Mouse (Mus musculus) forebrain, embryonic 10.5 days (tissue): ENCODE data around the gene Vps13c. TPM values are rescaled to one million over a fixed set of nuclear protein-coding genes. Genes with fewer than 3 reads are reported as not detected.

ENCODE experiments used
- DNase-seq: peaks from one replicate; pipeline ENCODE4 v3.0.0-alpha.2; 2017; ENCODE audit warnings: low spot score; ENCODE audit errors: extremely low spot score
- H3K27ac ChIP-seq: fragments of 300-500 bp; sonication (generic); 2 replicates; pipeline ENCODE4 v1.5.1; 2016; ENCODE audit warnings: mild to moderate bottlenecking
- H3K27me3 ChIP-seq: fragments of 300-500 bp; sonication (generic); 2 replicates; pipeline ENCODE4 v1.6.1; 2016; ENCODE audit warnings: mild to moderate bottlenecking; ENCODE audit not compliant: poor library complexity, severe bottlenecking
- H3K36me3 ChIP-seq: fragments of 300-500 bp; sonication (generic); replicated peaks from 2 replicates; pipeline ENCODE4 v1.6.1; 2016; ENCODE audit warnings: mild to moderate bottlenecking, moderate library complexity
- H3K4me1 ChIP-seq: fragments of 300-500 bp; sonication (generic); 2 replicates; pipeline ENCODE4 v1.6.1; 2016
- H3K4me3 ChIP-seq: fragments of 300-500 bp; sonication (generic); 2 replicates; pipeline ENCODE4 v1.5.1; 2016; ENCODE audit warnings: mild to moderate bottlenecking, moderate library complexity
- H3K9me3 ChIP-seq: fragments of 300-500 bp; sonication (generic); 2 replicates; pipeline ENCODE4 v1.6.1; 2016; ENCODE audit warnings: mild to moderate bottlenecking, moderate library complexity
- WGBS: fragments of 180-500 bp; shearing (Covaris S2); methylation state at CpG from one replicate; pipeline ENCODE4 v1.1.7; 2016; 5-methylcytosine and 5-hydroxymethylcytosine counted together
- polyA plus RNA-seq: library from polyadenylated mRNA; unstranded; fragments of >200 nt; fragmentation: Nextera tagmentation; extraction: Ambion mirVana; gene quantifications from 2 replicates; pipeline ENCODE4 v1.2.1, GENCODE M21; 2016

Gene Vps13c
- polyA plus RNA-seq, result 3.2 and 4.1 TPM in 2 replicates

- no peaks in the 10 kb centered on the region for H3K36me3 ChIP-seq
- H3K9me3 ChIP-seq, result no peaks in the 10 kb centered on the region
- H3K4me3 ChIP-seq, result peak within 1 kb of the TSS; percentile 80
- H3K27ac ChIP-seq, result peak within 1 kb of the TSS; percentile 91
- DNase-seq, result peak; percentile 86
- H3K27me3 ChIP-seq, result no peaks in the 10 kb centered on the region
- 0% methylated on average over 39 of the region's 53 CpGs for WGBS
- peaks cover 11% of the 10 kb centered on the region for H3K4me1 ChIP-seq
Measured at GRCm38 (mm10) chr9:67839981-67840859, at the start of gene Vps13c. Gene Vps13c, plus strand, starts transcription at chr9:67840396.

DNA sequence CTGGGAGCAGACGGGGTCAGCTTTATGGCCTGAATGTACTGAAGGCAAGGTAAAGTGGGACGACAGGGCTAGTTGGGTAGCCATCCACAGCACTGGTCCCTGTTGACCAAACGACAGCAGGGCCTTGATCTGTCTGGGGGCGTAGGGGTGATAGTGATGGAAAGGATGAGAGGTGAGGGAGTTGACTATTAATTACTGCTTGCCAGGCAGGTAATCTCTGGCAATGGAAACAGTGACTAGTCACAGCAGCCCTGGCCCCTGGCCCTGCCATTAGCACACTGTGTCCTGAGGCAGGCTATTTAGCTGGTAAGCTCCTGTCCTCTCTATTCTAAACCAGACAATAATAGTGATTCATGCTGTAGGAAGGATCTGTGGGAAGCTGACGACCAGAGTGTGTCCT lies 47.8 kb upstream of the Vps13c start:
- H3K4me3 ChIP-seq, result no peak overlapping the region
- peaks cover 14% of the 10 kb centered on the region for H3K4me1 ChIP-seq
- H3K27ac ChIP-seq, result no peak overlapping the region
- no peaks in the 10 kb centered on the region for H3K36me3 ChIP-seq
- 74% methylated on average over 5 of the region's 5 CpGs for WGBS
- H3K9me3 ChIP-seq, result no peaks in the 10 kb centered on the region
- DNase-seq, result no peak
- no peaks in the 10 kb centered on the region for H3K27me3 ChIP-seq

DNA sequence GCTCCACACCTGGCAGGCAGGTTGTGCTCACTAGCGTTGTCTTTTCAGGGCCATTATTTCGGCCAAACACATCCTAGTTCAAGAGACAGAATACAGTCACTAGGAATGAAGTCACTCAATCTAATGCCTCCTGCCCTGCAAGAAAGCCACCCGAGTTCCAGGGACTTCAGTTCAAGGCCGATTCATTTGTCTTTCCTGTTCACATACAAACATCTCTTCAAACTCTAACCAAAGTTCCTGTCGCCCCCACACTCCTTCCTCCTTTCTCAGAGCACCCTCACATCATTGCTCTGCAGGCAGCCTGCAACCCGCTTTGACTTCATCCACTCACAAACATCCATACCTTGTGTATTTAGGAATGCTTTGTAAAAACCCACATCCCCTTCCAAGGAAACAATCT lies 46.7 kb upstream of the Vps13c start:
- WGBS, result 86% methylated on average over 6 of the region's 6 CpGs
- H3K4me1 ChIP-seq, result peaks cover 14% of the 10 kb centered on the region

DNA sequence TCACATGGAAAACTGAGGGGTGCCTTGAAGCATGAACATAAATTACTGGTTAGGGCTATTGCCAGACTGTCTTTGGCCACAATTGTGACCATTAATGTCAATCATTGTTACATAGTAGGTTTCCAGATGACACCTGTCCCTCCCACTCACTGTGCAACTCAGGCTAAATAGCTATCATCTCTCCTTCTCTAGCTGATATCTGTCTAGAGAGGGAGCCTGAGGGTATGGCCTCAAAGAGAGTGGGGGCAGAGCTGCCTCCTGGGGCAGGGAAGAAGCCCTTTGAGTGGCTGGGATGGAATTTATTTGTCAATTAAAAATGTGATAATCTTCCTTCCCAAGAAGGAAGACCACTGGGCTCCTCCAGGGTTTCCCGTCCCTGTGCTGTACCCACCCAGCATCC lies 46.0 kb upstream of the Vps13c start:
- no peaks in the 10 kb centered on the region for H3K36me3 ChIP-seq
- peak overlapping the region; percentile 17; the same call in 1 of the 2 replicates for H3K27ac ChIP-seq
- no peak for DNase-seq
- 91% methylated on average over 1 of the region's 1 CpGs for WGBS
- peaks cover 14% of the 10 kb centered on the region for H3K4me1 ChIP-seq
- no peaks in the 10 kb centered on the region for H3K27me3 ChIP-seq
- no peaks in the 10 kb centered on the region for H3K9me3 ChIP-seq
- no peak overlapping the region for H3K4me3 ChIP-seq

More for the DNA sequence above, 46.7 kb upstream of the Vps13c start:
- Histone ChIP-seq H3K36me3 (no peaks in the 10 kb centered on the region), H3K9me3 (no peaks in the 10 kb centered on the region), H3K4me3 (no peak overlapping the region), H3K27ac (no peak overlapping the region), H3K27me3 (no peaks in the 10 kb centered on the region)
- DNase-seq, result no peak

DNA sequence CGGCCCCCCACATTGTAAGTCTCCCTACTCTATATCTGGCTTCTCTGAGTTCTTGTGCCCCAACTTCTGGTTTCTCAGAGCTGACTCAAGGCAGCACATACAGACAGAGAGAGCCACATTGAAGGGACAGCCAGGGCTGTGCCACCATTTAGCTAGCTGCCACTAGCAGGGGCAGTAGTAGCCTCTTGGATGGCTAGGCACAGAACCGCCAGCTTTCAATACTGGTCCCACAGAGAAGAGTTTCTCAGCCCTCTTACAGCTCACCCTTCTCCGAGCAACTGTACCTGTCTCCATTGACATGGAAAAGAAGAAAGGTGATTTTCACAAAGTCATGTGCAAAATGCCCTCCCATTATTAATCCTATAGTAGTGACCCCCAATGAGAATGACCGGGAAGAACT lies 45.5 kb upstream of the Vps13c start:
- Histone ChIP-seq H3K36me3 (no peaks in the 10 kb centered on the region), H3K4me1 (peaks cover 14% of the 10 kb centered on the region), H3K27ac (peak overlapping the region; percentile 17; the same call in 1 of the 2 replicates), H3K9me3 (no peaks in the 10 kb centered on the region), H3K27me3 (no peaks in the 10 kb centered on the region), H3K4me3 (no peak overlapping the region)
- WGBS, result 91% methylated on average over 4 of the region's 4 CpGs
- DNase-seq, result no peak

DNA sequence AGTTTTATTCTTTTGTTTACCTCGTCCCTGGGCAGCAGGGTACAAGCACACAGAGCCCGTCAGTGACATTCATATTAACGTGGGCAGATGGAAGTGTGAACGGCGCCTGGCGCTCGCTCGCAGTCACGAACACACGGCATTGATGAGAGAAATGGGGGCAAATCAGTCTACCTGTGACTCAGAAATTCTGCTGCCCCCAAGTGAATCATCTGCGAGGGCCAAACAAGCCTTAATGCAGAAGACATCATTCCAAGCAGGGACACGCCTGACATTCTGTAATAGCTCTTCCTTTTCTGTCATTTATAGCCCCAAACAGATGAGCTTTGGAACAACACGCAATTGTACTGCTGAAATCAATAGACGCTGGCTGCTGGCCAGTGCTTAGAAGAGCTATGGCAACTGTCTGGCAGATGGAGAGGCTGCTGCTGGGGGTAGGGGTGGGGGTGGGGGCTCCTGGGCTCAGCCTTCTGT lies 45.0 kb upstream of the Vps13c start:
- 86% methylated on average over 14 of the region's 14 CpGs for whole genome bisulfite sequencing

DNA sequence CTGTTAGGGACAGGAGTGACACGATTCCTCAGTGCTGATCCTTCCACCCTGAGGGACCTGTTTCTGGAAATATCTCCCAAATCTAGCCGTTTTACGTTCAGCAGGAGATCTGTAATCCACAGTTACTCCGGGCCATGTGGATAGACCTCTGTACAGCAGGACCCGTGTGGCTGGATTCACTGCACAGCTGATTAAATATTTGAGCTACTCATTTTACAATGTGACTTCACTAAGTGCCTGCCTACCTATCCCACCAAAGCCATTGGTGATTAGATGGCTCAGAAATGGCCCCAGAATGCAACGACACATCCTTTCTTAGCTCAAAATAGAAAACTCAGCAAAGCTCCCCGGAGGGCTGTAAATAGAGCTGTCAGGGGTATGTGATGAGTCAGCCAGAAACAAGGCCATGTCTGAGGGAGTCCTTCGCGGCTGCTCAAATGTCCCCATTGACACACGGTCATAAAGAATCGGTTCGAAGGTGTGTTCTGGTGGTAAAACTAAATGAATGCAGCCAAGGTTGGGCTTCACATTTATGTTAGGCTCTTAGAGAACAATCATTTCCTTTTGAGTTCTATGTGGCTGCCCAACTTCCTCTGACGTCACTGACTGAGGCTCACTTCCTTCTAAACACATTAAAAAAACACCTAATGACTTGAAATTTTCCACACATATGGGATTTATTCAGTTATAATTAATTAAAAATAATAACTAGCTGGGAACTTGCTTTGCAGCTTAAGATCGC lies 40.9 kb upstream of the Vps13c start:
- Histone ChIP-seq H3K36me3 (no peaks in the 10 kb centered on the region), H3K4me3 (no peak overlapping the region), H3K27ac (no peak overlapping the region), H3K4me1 (peaks cover 11% of the 10 kb centered on the region), H3K27me3 (no peaks in the 10 kb centered on the region), H3K9me3 (no peaks in the 10 kb centered on the region)
- WGBS, result 83% methylated on average over 14 of the region's 14 CpGs
- DNase-seq, result no peak

More for the DNA sequence above, 45.0 kb upstream of the Vps13c start:
- H3K4me3 ChIP-seq, result no peak overlapping the region
- H3K27me3 ChIP-seq, result no peaks in the 10 kb centered on the region
- no peak for DNase-seq
- H3K4me1 ChIP-seq, result peaks cover 14% of the 10 kb centered on the region
- H3K9me3 ChIP-seq, result no peaks in the 10 kb centered on the region
- H3K27ac ChIP-seq, result no peak overlapping the region; the same call in 1 of the 2 replicates
- no peaks in the 10 kb centered on the region for H3K36me3 ChIP-seq

DNA sequence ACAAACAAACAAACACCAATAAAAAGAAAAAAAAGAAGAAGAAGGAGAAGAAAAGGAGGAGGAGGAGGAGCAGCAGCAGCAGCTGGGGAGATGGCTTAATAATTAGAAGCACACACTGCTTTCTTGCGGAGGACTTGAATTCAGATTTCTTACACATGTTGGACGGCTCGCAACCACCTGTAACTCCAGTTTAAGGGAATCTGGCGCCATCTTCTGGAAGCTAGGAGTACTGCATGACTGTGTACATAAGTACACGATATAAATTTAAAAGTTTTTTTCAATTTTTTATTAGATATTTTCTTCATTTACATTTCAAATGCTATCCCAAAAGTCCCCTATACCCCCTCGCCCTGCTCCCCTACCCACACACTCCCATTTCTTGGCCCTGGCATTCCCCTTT lies 38.0 kb upstream of the Vps13c start:
- Histone ChIP-seq H3K36me3 (no peaks in the 10 kb centered on the region), H3K9me3 (no peaks in the 10 kb centered on the region), H3K27ac (no peak overlapping the region), H3K4me1 (no peaks in the 10 kb centered on the region), H3K4me3 (no peak overlapping the region), H3K27me3 (no peaks in the 10 kb centered on the region)
- WGBS, result 30% methylated on average over 6 of the region's 6 CpGs
- peak; percentile 35 for DNase-seq

DNA sequence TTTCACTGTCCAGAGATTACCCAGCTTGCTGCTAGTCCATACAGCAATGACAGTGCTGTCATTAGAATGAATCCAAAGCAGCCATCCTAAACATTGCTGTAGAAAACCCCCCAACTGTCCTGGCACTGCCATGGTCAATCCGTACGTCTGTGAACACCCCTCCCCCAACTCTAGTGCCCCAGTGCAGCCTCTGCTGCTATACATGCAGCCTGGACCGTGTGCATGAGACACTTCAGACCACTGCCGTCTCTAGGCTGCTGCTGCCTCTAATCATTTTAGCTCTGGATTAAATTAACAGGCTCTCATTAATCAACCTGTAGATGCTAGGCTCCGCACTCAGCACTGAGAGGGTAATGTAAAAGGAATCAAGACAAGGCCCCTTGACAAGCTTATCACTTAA lies 33.2 kb upstream of the Vps13c start:
- H3K27ac ChIP-seq, result no peak overlapping the region
- no peaks in the 10 kb centered on the region for H3K36me3 ChIP-seq
- H3K4me1 ChIP-seq, result 0 out of 2 replicates have a peak, but pooled peaks cover 2% of the 10 kb centered on the region
- H3K4me3 ChIP-seq, result no peak overlapping the region
- no peaks in the 10 kb centered on the region for H3K27me3 ChIP-seq
- 87% methylated on average over 5 of the region's 5 CpGs for WGBS
- DNase-seq, result no peak
- no peaks in the 10 kb centered on the region for H3K9me3 ChIP-seq

DNA sequence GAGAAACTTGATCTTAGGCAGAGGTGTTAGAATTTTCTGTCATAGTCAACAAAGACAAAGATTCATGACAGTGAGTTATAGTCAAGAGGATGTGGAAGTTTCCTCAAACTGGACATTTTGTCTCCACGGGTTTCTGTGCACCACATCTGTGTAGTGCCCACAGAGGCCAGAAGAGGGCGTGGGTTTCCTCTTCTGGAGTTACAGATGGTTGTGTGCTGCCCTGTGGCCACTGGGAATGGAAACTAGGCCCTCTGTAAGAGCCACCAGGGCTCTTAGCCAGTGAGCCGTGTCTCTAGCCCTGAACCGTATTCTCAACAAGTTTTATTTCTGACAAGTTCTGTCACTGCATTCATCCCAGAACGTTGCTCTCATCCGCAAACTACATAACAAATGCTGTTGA lies 29.7 kb upstream of the Vps13c start:
- Histone ChIP-seq H3K27ac (no peak overlapping the region), H3K9me3 (no peaks in the 10 kb centered on the region), H3K4me1 (peaks cover 17% of the 10 kb centered on the region), H3K27me3 (no peaks in the 10 kb centered on the region), H3K36me3 (no peaks in the 10 kb centered on the region), H3K4me3 (no peak overlapping the region)
- no peak for DNase-seq
- WGBS, result 69% methylated on average over 6 of the region's 6 CpGs

- Histone ChIP-seq H3K4me1 (peaks cover 17% of the 10 kb centered on the region), H3K27ac (no peak overlapping the region), H3K36me3 (no peaks in the 10 kb centered on the region), H3K4me3 (no peak overlapping the region), H3K9me3 (no peaks in the 10 kb centered on the region), H3K27me3 (no peaks in the 10 kb centered on the region)
- 92% methylated on average over 3 of the region's 3 CpGs for WGBS
- DNase-seq, result no peak
Measured at GRCm38 (mm10) chr9:67811116-67811515, 29.1 kb upstream of the Vps13c start.

DNA sequence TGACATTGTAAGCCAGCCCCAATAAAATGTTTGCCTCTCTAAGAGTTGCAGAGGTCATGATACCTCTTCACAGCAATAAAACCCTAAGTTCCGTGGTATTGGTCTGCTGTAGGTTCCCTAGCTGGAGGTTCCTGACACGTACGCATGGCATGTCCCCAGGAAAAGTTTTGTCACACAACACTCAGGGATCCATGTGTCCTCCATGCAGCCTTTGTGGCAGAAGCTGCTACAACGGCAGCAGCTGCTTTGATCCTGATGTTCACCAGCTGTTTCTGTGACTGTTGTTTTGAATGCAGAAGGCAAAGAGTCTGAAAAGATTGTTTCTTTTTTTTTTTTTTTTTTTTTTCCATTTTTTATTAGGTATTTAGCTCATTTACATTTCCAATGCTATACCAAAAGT lies 27.0 kb upstream of the Vps13c start:
- Histone ChIP-seq H3K9me3 (no peaks in the 10 kb centered on the region), H3K27me3 (no peaks in the 10 kb centered on the region), H3K27ac (no peak overlapping the region), H3K36me3 (no peaks in the 10 kb centered on the region), H3K4me3 (no peak overlapping the region), H3K4me1 (peaks cover 17% of the 10 kb centered on the region)
- WGBS, result 84% methylated on average over 4 of the region's 4 CpGs
- no peak for DNase-seq
